Mouse (Mus musculus): ENCODE results near the gene Chd5.

- no peak for TF ChIP-seq CTCF (IDR thresholded peaks at IDR 0.05; ENCODE audit: extremely low read depth, insufficient read length, insufficient replicate concordance, low read depth, low read length)
- no peak for TF ChIP-seq POLR2A (IDR thresholded peaks at IDR 0.05; ENCODE audit: low read depth, low read length)
Measured at GRCm38 (mm10) chr4:152290991-152291390, 47.5 kb upstream of the Chd5 start.

Measured in small intestine, adult 2 months (tissue).